In genomic region chr17:3379753-3380588, GRCm38 (mm10) we compare ENCODE assay signal across 26 mouse cellular contexts. TPM values are rescaled to one million over a fixed set of nuclear protein-coding genes. Genes with fewer than 3 reads are reported as not detected.
A peak's percentile ranks its signal among the peaks of the same experiment; 100 is the strongest.
DNase-seq lines count a peak whose midpoint lies in the region; ATAC-seq and TF ChIP-seq lines count a peak whose summit lies in the region.
"Had no signal": no experiment of that assay in that cellular context is flagged by ENCODE, and none has a peak within 500 bp of the region (broad histone marks: within the 10 kb centered on the region; RNA-seq: fewer than 3 reads in every experiment).

No protein-coding gene starts in this region.

- peak; percentile 49; the same call in 1 of the 2 replicates for ATAC-seq in intestine, embryonic 15.5 days
- no peak for ATAC-seq in intestine, embryonic 16.5 days
- no peak for ATAC-seq in midbrain, postnatal 0 days (ENCODE audit: low FRiP score)
- ATAC-seq in G1E (ENCODE audit: extremely low read depth, insufficient number of reproducible peaks, low FRiP score, poor library complexity, severe bottlenecking): peak; percentile 34; the same call in 1 of the 2 replicates
- ATAC-seq in hindbrain, embryonic 14.5 days (ENCODE audit: low FRiP score): no peak
- no peak for ATAC-seq in forebrain, embryonic 12.5 days (ENCODE audit: low FRiP score)
- ATAC-seq: forebrain, embryonic 13.5 days; liver, postnatal 0 days had no signal

- TF ChIP-seq CTCF in midbrain, postnatal 0 days (IDR thresholded peaks at IDR 0.05): no peak
- TF ChIP-seq CTCF in G1E (IDR thresholded peaks at IDR 0.05; ENCODE audit: low read depth, low read length): no peak

- H3K9me3 ChIP-seq in intestine, embryonic 15.5 days: no peaks in the 10 kb centered on the region
- no peaks in the 10 kb centered on the region for H3K9me3 ChIP-seq in intestine, embryonic 16.5 days (ENCODE audit: control insufficient read depth, low read length)
- no peaks in the 10 kb centered on the region for H3K9me3 ChIP-seq in midbrain, embryonic 10.5 days (replicated peaks)
- no peaks in the 10 kb centered on the region for H3K9me3 ChIP-seq in midbrain, postnatal 0 days (ENCODE audit: low read length)
- no peaks in the 10 kb centered on the region for H3K9me3 ChIP-seq in G1E (replicated peaks)
- H3K9me3 ChIP-seq in hindbrain, embryonic 14.5 days (ENCODE audit: control insufficient read depth, low read length): no peaks in the 10 kb centered on the region
- no peaks in the 10 kb centered on the region for H3K9me3 ChIP-seq in forebrain, embryonic 12.5 days
- H3K9me3 ChIP-seq: embryonic facial prominence, embryonic 12.5 days; forebrain, embryonic 13.5 days; hindbrain, embryonic 10.5 days; limb, embryonic 10.5 days had no signal

- no peak overlapping the region for H3K4me3 ChIP-seq in intestine, embryonic 15.5 days (replicated peaks)
- no peak overlapping the region for H3K4me3 ChIP-seq in intestine, embryonic 16.5 days (ENCODE audit: low read length)
- no peak overlapping the region for H3K4me3 ChIP-seq in midbrain, embryonic 10.5 days
- no peak overlapping the region for H3K4me3 ChIP-seq in midbrain, postnatal 0 days (ENCODE audit: low read depth, low read length)
- H3K4me3 ChIP-seq in G1E (ENCODE audit: low read depth, low read length): no peak overlapping the region
- no peak overlapping the region for H3K4me3 ChIP-seq in hindbrain, embryonic 14.5 days (replicated peaks; ENCODE audit: low read length)
- no peak overlapping the region for H3K4me3 ChIP-seq in forebrain, embryonic 12.5 days (replicated peaks)
- H3K4me3 ChIP-seq: embryonic facial prominence, embryonic 12.5 days; erythroblast, embryonic 14.5 days; forebrain, embryonic 13.5 days; hindbrain, embryonic 10.5 days; layer of hippocampus, adult 2 months; limb, embryonic 10.5 days had no signal

- H3K36me3 ChIP-seq in intestine, embryonic 15.5 days: no peaks in the 10 kb centered on the region
- no peaks in the 10 kb centered on the region for H3K36me3 ChIP-seq in intestine, embryonic 16.5 days (ENCODE audit: control insufficient read depth, insufficient read depth, low read length)
- no peaks in the 10 kb centered on the region for H3K36me3 ChIP-seq in midbrain, embryonic 10.5 days
- no peaks in the 10 kb centered on the region for H3K36me3 ChIP-seq in midbrain, postnatal 0 days (ENCODE audit: insufficient read depth, low read length)
- no peaks in the 10 kb centered on the region for H3K36me3 ChIP-seq in G1E (replicated peaks)
- H3K36me3 ChIP-seq in hindbrain, embryonic 14.5 days (replicated peaks; ENCODE audit: control insufficient read depth, insufficient read depth): no peaks in the 10 kb centered on the region
- no peaks in the 10 kb centered on the region for H3K36me3 ChIP-seq in forebrain, embryonic 12.5 days (replicated peaks)
- H3K36me3 ChIP-seq: embryonic facial prominence, embryonic 12.5 days; hindbrain, embryonic 10.5 days; limb, embryonic 10.5 days had no signal

- no peak overlapping the region for H3K9ac ChIP-seq in intestine, embryonic 15.5 days
- no peak overlapping the region for H3K9ac ChIP-seq in intestine, embryonic 16.5 days (ENCODE audit: low read depth, low read length)
- no peak overlapping the region for H3K9ac ChIP-seq in midbrain, postnatal 0 days (replicated peaks; ENCODE audit: low read length, poor library complexity, severe bottlenecking)
- H3K9ac ChIP-seq in hindbrain, embryonic 14.5 days: no peak overlapping the region
- H3K9ac ChIP-seq in forebrain, embryonic 12.5 days: no peak overlapping the region
- H3K9ac ChIP-seq: embryonic facial prominence, embryonic 12.5 days; forebrain, embryonic 13.5 days; liver, postnatal 0 days had no signal

- no peak overlapping the region for H3K27ac ChIP-seq in intestine, embryonic 15.5 days
- no peak overlapping the region for H3K27ac ChIP-seq in intestine, embryonic 16.5 days (ENCODE audit: low read length)
- 0 out of 2 replicates have a peak overlapping the region, but pooled peaks have one; percentile 23 for H3K27ac ChIP-seq in midbrain, embryonic 10.5 days (replicated peaks)
- no peak overlapping the region for H3K27ac ChIP-seq in midbrain, postnatal 0 days (ENCODE audit: low read depth, low read length)
- H3K27ac ChIP-seq in hindbrain, embryonic 14.5 days: no peak overlapping the region
- no peak overlapping the region for H3K27ac ChIP-seq in forebrain, embryonic 12.5 days
- H3K27ac ChIP-seq: embryonic facial prominence, embryonic 12.5 days; forebrain, embryonic 13.5 days; hindbrain, embryonic 10.5 days; layer of hippocampus, adult 2 months; limb, embryonic 10.5 days had no signal

- 31% methylated on average over 10 of the region's 13 CpGs for WGBS in intestine, embryonic 15.5 days
- WGBS in intestine, embryonic 16.5 days: 34% methylated on average over 10 of the region's 13 CpGs
- 35% methylated on average over 8 of the region's 13 CpGs for WGBS in midbrain, embryonic 10.5 days
- 24% methylated on average over 9 of the region's 13 CpGs for WGBS in midbrain, postnatal 0 days
- WGBS in hindbrain, embryonic 14.5 days: 34% methylated on average over 10 of the region's 13 CpGs
- WGBS in forebrain, embryonic 12.5 days: 35% methylated on average over 9 of the region's 13 CpGs

- no peak for DNase-seq in midbrain, embryonic 10.5 days (ENCODE audit: low spot score)
- DNase-seq in midbrain, postnatal 0 days (ENCODE audit: low spot score): no peak
- no peak for DNase-seq in G1E (ENCODE audit: low spot score)
- DNase-seq in MEL-GATA-1-ER (ENCODE audit: extremely low read depth, low read depth): peak; percentile 5
- DNase-seq in hindbrain, embryonic 14.5 days (ENCODE audit: low spot score): no peak
- DNase-seq: adrenal gland, postnatal 25 days; cerebellum, adult 11 months; cerebellum, adult 9-11 months; heart, postnatal 10 days; kidney, adult 9 months; kidney, postnatal 25 days; liver, postnatal 0 days; right cerebral cortex, adult 18-20 months; right cerebral cortex, postnatal 4 days; thymus, postnatal 25 days had no signal

- 0 out of 2 replicates have a peak, but pooled peaks cover 3% of the 10 kb centered on the region for H3K4me1 ChIP-seq in intestine, embryonic 15.5 days (replicated peaks)
- H3K4me1 ChIP-seq in intestine, embryonic 16.5 days (ENCODE audit: control insufficient read depth, insufficient read depth, low read length): peaks cover 3% of the 10 kb centered on the region; the same call in 1 of the 2 replicates
- peaks cover 16% of the 10 kb centered on the region for H3K4me1 ChIP-seq in midbrain, embryonic 10.5 days
- no peaks in the 10 kb centered on the region for H3K4me1 ChIP-seq in midbrain, postnatal 0 days (ENCODE audit: insufficient read depth, low read length)
- H3K4me1 ChIP-seq in G1E (ENCODE audit: insufficient read depth, low read depth, low read length): no peaks in the 10 kb centered on the region
- H3K4me1 ChIP-seq in hindbrain, embryonic 14.5 days (replicated peaks; ENCODE audit: control insufficient read depth, insufficient read depth, low read length): no peaks in the 10 kb centered on the region
- H3K4me1 ChIP-seq in forebrain, embryonic 12.5 days: no peaks in the 10 kb centered on the region; the same call in 1 of the 2 replicates
- H3K4me1 ChIP-seq: embryonic facial prominence, embryonic 12.5 days; forebrain, embryonic 13.5 days; limb, embryonic 10.5 days had no signal

- H3K27me3 ChIP-seq in intestine, embryonic 15.5 days (replicated peaks): no peaks in the 10 kb centered on the region
- H3K27me3 ChIP-seq in intestine, embryonic 16.5 days (replicated peaks; ENCODE audit: control insufficient read depth, insufficient read depth, low read length): no peaks in the 10 kb centered on the region
- H3K27me3 ChIP-seq in midbrain, embryonic 10.5 days (ENCODE audit: low read depth, poor library complexity, severe bottlenecking): no peaks in the 10 kb centered on the region
- H3K27me3 ChIP-seq in midbrain, postnatal 0 days (ENCODE audit: insufficient read depth, low read length): no peaks in the 10 kb centered on the region
- peaks cover 13% of the 10 kb centered on the region; the same call in 1 of the 2 replicates for H3K27me3 ChIP-seq in G1E (ENCODE audit: insufficient read depth, low read length)
- no peaks in the 10 kb centered on the region for H3K27me3 ChIP-seq in hindbrain, embryonic 14.5 days (ENCODE audit: control insufficient read depth, insufficient read depth, low read length)
- H3K27me3 ChIP-seq in forebrain, embryonic 12.5 days: 0 out of 2 replicates have a peak, but pooled peaks cover 3% of the 10 kb centered on the region
- H3K27me3 ChIP-seq: embryonic facial prominence, embryonic 12.5 days; forebrain, embryonic 13.5 days had no signal

- H3K4me2 ChIP-seq in intestine, embryonic 15.5 days (replicated peaks): no peak overlapping the region
- no peak overlapping the region for H3K4me2 ChIP-seq in intestine, embryonic 16.5 days (ENCODE audit: low read depth, low read length)
- no peak overlapping the region for H3K4me2 ChIP-seq in midbrain, postnatal 0 days (ENCODE audit: low read depth, low read length, poor library complexity, severe bottlenecking)
- H3K4me2 ChIP-seq in hindbrain, embryonic 14.5 days (replicated peaks): no peak overlapping the region
- no peak overlapping the region for H3K4me2 ChIP-seq in forebrain, embryonic 12.5 days
- H3K4me2 ChIP-seq: embryonic facial prominence, embryonic 12.5 days; forebrain, embryonic 13.5 days; heart, embryonic 11.5 days; liver, embryonic 11.5 days had no signal

RNA-seq across cellular contexts. Expression of gene Tiam2, which starts 53.6 kb away (rescaled TPM):
- 3.4 and 3.8 TPM in 2 replicates for polyA plus RNA-seq in intestine, embryonic 15.5 days (2015; fragmentation: Nextera tagmentation; extraction: Ambion mirVana)
- polyA plus RNA-seq in intestine, embryonic 16.5 days (2015; fragmentation: Nextera tagmentation; extraction: Ambion mirVana): 3.1 TPM in 2 replicates
- 2.9 and 3.0 TPM in 2 replicates for polyA plus RNA-seq in midbrain, embryonic 10.5 days (2016; fragmentation: Nextera tagmentation; extraction: Ambion mirVana)
- 5.2 and 6.9 TPM in 2 replicates for total RNA-seq in midbrain, postnatal 0 days (2014; rRNA removed)
- polyA plus RNA-seq in midbrain, postnatal 0 days (2015; fragmentation: Nextera tagmentation; extraction: Ambion mirVana): 1.7 TPM in 2 replicates
- total RNA-seq in G1E (2014; fragmentation: Nextera tagmentation) (not detected in 2 replicates), G1E (2017) (0.29 and 0.49 TPM in 2 replicates)
- not detected in 2 replicates for polyA plus RNA-seq in G1E (2012)
- polyA plus RNA-seq in hindbrain, embryonic 14.5 days (2014; fragmentation: Nextera tagmentation; extraction: Ambion mirVana): 5.2 and 6.3 TPM in 2 replicates
- polyA plus RNA-seq in forebrain, embryonic 12.5 days (2016; fragmentation: Nextera tagmentation; extraction: Ambion mirVana): 14.5 and 15.4 TPM in 2 replicates
- polyA plus RNA-seq: erythroblast, embryonic 14.5 days had no signal

Comparison
In these comparisons a context has a peak if more than half of its experiments do, and no peak if none do; other contexts are left out.
1. ATAC-seq: peak in intestine, embryonic 15.5 days (single experiment) and G1E (single experiment); none in intestine, embryonic 16.5 days (single experiment), midbrain, postnatal 0 days (single experiment), hindbrain, embryonic 14.5 days (single experiment) and forebrain, embryonic 12.5 days (single experiment).